Mouse (Mus musculus): Measurements from ENCODE around the gene Med13.

DNA sequence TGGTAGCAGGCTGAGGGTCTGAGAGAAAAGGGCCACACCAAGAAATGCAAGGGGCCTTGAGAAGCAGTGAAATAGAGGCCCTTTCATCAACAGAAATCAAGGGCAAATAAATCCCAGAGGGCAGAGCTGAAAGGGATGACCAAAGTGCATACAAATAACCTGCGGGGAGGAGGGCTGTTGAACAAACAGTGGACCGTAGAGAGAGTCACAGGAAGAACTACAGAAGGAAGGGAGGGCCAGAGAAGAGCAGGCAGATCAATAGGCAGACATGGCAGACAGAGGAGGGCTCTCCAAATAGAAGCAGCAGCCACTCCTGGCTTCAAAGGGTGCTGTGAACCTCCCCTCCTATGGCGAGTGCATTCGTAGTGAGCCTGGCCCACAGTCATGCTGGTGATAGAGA lies 19.3 kb upstream of the Med13 start:
- no peak for TF ChIP-seq EP300 (IDR thresholded peaks at IDR 0.05; ENCODE audit: low read depth)
- TF ChIP-seq CTCF (IDR thresholded peaks at IDR 0.05; ENCODE audit: low read depth): no peak
